ENCODE assay signal across 8 mouse cellular contexts in the genomic region with DNA sequence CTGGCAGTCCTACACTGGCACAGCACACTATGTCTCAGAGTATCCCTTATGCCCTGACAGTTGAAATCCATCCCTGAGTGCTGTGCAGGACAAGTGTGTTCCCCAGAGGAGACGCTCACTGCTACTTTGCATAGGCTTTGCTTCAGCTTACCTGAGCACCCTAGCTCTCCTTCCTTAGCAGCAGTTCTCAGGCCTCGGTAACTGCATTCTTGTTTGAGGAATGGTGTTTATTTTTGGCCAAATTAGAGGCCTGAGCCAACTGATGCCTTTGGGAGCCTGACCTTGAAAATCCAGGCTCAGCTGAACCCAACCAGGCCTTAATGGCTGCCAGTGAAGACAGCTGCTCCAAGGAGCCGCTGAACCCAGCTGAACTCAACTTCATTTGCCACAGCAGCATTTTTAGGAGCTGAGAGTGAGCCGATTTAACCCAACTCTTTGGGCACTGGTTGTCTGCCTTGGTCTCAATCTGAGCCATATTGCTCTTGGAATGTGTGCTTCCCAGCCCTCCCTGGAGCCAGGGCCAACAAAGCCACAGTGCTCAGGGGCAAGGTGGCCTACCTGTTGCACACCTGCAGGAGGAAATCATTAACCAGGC. TPM values are rescaled to one million over a fixed set of nuclear protein-coding genes. Genes with fewer than 3 reads are reported as not detected.
DNase-seq lines count a peak whose midpoint lies in the region; ATAC-seq and TF ChIP-seq lines count a peak whose summit lies in the region.

No protein-coding gene starts in this region.

- H3K9me3 ChIP-seq in hindbrain, postnatal 0 days (ENCODE audit: low read length) = no peaks in the 10 kb centered on the region

- no peak overlapping the region for H3K4me2 ChIP-seq in hindbrain, postnatal 0 days (ENCODE audit: low read depth, low read length)

- H3K4me3 ChIP-seq in kidney, adult 2 months (ENCODE audit: insufficient read depth, low read depth, low read length) = no peak overlapping the region
- peak overlapping the region; percentile 22; the same call in 1 of the 2 replicates for H3K4me3 ChIP-seq in testis, adult 2 months (ENCODE audit: control insufficient read depth, low read depth, low read length)
- no peak overlapping the region for H3K4me3 ChIP-seq in hindbrain, postnatal 0 days (ENCODE audit: low read length)

- no peaks in the 10 kb centered on the region for H3K27me3 ChIP-seq in kidney, adult 2 months (replicated peaks; ENCODE audit: control insufficient read depth, insufficient read depth, low read length)
- H3K27me3 ChIP-seq in testis, adult 2 months (ENCODE audit: control insufficient read depth, insufficient read depth, low read length) = no peaks in the 10 kb centered on the region
- H3K27me3 ChIP-seq in hindbrain, postnatal 0 days (ENCODE audit: insufficient read depth, low read length) = no peaks in the 10 kb centered on the region

- no peak for TF ChIP-seq POLR2A in kidney, adult 2 months (IDR thresholded peaks at IDR 0.05; ENCODE audit: low read depth, low read length)
- no peak for TF ChIP-seq POLR2A in testis, adult 2 months (IDR thresholded peaks at IDR 0.05; ENCODE audit: control insufficient read depth, low read depth, low read length)

- peak overlapping the region; percentile 70 for H3K27ac ChIP-seq in kidney, adult 2 months (ENCODE audit: insufficient read depth, low read depth, low read length)
- H3K27ac ChIP-seq in testis, adult 2 months (ENCODE audit: control insufficient read depth, insufficient read depth, low read depth, low read length) = peak overlapping the region; percentile 63
- peak overlapping the region; percentile 11; the same call in 1 of the 2 replicates for H3K27ac ChIP-seq in hindbrain, postnatal 0 days

- TF ChIP-seq CTCF in kidney, adult 2 months (conservative IDR thresholded peaks at IDR 0.05; ENCODE audit: insufficient read depth, insufficient read length, low read depth, low read length) = no peak
- TF ChIP-seq CTCF in testis, adult 2 months (IDR thresholded peaks at IDR 0.05; ENCODE audit: control insufficient read depth, insufficient read depth, insufficient replicate concordance, low read depth, low read length) = no peak
- no peak for TF ChIP-seq CTCF in hindbrain, postnatal 0 days (IDR thresholded peaks at IDR 0.05; ENCODE audit: low read depth)

- 37% methylated on average over 4 of the region's 4 CpGs for WGBS in kidney, adult 2 months
- WGBS in hindbrain, postnatal 0 days = 79% methylated on average over 4 of the region's 4 CpGs

- H3K9ac ChIP-seq in hindbrain, postnatal 0 days (replicated peaks; ENCODE audit: low read length) = no peak overlapping the region

- peak; percentile 49 for DNase-seq in kidney, adult 2 months
- DNase-seq in kidney, postnatal 14 days = no peak
- DNase-seq in testis, postnatal 10 days (ENCODE audit: low spot score) = no peak
- no peak for DNase-seq in hindbrain, postnatal 0 days (ENCODE audit: low spot score)
- no peak for DNase-seq in right cerebral cortex, postnatal 10 days (ENCODE audit: low spot score in 2 of 2)
- no peak for DNase-seq in spleen, postnatal 4 days (ENCODE audit: low spot score in 2 of 2)
- DNase-seq in adrenal gland, adult 2 months = no peak

- H3K36me3 ChIP-seq in kidney, adult 2 months (ENCODE audit: control insufficient read depth, insufficient read depth, low read length) = peaks cover 4% of the 10 kb centered on the region; the same call in 1 of the 2 replicates
- H3K36me3 ChIP-seq in testis, adult 2 months (ENCODE audit: control insufficient read depth, insufficient read depth, low read length) = no peaks in the 10 kb centered on the region; the same call in 1 of the 2 replicates
- peaks cover 28% of the 10 kb centered on the region; the same call in 1 of the 2 replicates for H3K36me3 ChIP-seq in hindbrain, postnatal 0 days (ENCODE audit: insufficient read depth, low read length)

- ATAC-seq in hindbrain, postnatal 0 days = no peak

- peaks cover 18% of the 10 kb centered on the region for H3K4me1 ChIP-seq in kidney, adult 2 months (ENCODE audit: control insufficient read depth, insufficient read depth, low read length)
- peaks cover 21% of the 10 kb centered on the region for H3K4me1 ChIP-seq in testis, adult 2 months (ENCODE audit: control insufficient read depth, insufficient read depth, low read length)
- peaks cover 8% of the 10 kb centered on the region; the same call in 1 of the 2 replicates for H3K4me1 ChIP-seq in hindbrain, postnatal 0 days (ENCODE audit: insufficient read depth, low read length)

RNA-seq across cellular contexts. Expression of a gene that starts 0.6 kb away (rescaled TPM):
- polyA plus RNA-seq in kidney, adult 2 months (2012; rRNA removed) = 0.74 and 1.6 TPM in 2 replicates
- polyA plus RNA-seq in testis, adult 2 months (2012; rRNA removed) = 0.38 and 1.2 TPM in 2 replicates
- 0.26 and 0.54 TPM in 2 replicates for total RNA-seq in hindbrain, postnatal 0 days (2014; rRNA removed)
- polyA plus RNA-seq in hindbrain, postnatal 0 days (2015; fragmentation: Nextera tagmentation; extraction: Ambion mirVana) = 0.63 and 0.76 TPM in 2 replicates
- total RNA-seq in adrenal gland, adult 2 months (2021) = under 1 TPM; 0.52 to 0.75 TPM
- 1.8 and 2.7 TPM in 2 replicates for polyA plus RNA-seq in adrenal gland, adult 2 months (2012; rRNA removed)

Comparison
In these comparisons a context has a peak if more than half of its experiments do, and no peak if none do; other contexts are left out.
1. H3K27ac ChIP-seq: peak in every context shown above with its lines; median percentile 70 in kidney, adult 2 months; 63 in testis, adult 2 months; 11 in hindbrain, postnatal 0 days.